Mouse (Mus musculus) heart, adult 18-20 months (tissue): ENCODE measurements around the gene Nans. TPM values are rescaled to one million over a fixed set of nuclear protein-coding genes. Genes with fewer than 3 reads are reported as not detected.

ENCODE experiments used
- DNase-seq, 2 experiments: peaks; one replicate each; pipeline ENCODE4 v3.0.0; 2021 to 2022; ENCODE audit warnings: mixed read lengths in 1 of 2
- total RNA-seq, 2 experiments: library from RNA; stranded (reverse); gene quantifications; 2 replicates each; pipeline ENCODE4 v1.2.3; 2021

Gene Nans
- total RNA-seq, 2 experiments from 2014 or later = 14.9 to 19.2 TPM

DNA sequence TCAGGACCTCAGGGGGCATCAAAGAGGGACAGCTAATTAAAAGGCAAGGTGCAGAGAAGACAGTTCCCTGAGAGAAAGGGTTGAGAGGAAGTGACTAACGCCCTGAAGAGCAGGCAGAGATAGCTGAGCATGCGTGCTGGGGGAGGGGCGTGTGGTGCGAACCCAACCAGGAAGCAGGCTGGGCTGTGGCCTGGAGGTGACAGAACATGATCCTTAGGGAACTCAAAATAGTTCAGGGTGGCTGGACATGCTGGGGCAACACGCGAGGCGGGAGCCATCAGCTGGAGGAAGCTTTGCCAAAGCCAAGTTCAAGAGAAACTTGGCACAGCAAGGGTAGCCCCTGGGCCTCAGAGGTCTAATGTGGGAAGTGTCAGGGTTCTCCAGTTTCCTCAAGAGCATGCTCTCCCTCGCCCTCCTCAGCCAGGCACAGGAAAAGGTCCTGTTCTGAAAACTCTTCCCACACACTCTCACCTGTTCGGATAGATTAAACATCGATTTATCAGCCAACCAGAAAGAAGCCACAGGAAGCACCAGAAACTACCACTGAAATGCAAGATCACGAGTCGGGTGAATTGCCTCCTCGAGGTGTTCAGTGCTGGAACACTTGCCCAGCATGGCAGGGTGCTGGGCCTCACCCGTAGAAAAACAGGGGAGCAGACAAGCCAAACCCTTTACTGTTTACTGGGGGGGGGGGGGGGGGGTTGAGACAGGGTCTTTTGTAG is 3.2 kb upstream of the Nans start:
- DNase-seq = peak; percentile 84 to 92

DNA sequence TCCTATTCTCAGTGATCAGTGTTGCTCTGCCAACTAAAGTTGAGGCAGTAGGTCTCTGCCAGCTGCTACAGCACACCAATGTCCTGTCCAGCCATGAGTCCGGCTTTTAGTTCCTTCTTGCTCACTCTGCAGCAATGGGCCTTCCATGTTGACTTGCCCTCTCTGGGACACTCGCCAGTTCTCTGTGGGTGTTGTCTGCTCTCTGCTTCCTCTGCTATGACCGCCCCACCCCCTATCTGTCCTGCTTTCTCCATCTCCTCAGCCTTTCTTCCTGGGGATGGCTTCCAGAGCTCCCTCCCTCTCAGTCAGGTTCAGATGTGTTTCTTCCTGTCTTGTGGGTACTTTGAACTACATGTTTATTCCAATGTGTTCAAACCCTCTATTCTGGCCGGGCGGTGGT is 1.7 kb upstream of the Nans start:
- DNase-seq = peak; percentile 85 to 94

DNA sequence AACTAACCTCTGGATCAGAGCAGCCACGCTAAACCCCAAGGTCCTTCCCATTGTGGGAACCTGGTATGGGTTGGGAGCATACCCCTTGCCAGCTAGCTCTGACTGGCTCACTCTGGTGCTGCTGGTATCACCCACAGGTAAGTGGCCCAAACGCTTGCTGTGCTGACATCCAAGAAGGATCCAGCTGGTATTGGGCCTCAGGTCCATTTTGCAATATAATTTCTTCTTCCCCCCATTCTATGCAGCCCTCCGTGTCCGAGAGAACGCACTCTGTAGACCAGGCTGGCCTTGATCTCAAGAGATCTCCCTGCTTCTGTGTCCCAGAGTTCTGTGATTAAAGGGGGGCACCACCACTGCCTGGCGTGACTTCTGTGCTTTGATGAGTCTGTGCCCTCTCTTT is 4.0 kb downstream of the Nans start:
- no peak for DNase-seq

DNA sequence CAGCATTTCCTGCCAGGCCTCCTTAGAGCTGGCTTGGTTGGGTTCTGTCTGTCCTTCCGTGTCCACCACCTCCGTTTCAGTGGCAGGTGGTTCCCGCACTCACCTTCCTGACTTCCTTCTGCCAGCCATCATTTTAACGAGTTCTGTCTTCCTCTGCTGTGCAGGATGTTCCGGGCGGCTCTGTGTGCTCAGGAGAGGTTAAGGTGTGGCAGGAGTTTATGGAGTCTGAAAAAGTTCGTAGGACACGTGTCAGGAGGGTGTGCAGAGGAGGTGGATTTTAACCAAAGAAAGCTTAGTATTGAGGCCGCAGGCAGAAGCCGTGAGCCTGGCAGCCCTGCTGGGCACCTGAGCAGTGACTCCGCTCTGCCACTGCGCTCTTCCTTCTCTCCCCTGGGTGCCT is 6.5 kb downstream of the Nans start:
- no peak for DNase-seq

- peak; percentile 74 to 91 for DNase-seq
Measured at GRCm38 (mm10) chr4:46497286-46497892, 8.3 kb downstream of the Nans start.

DNA sequence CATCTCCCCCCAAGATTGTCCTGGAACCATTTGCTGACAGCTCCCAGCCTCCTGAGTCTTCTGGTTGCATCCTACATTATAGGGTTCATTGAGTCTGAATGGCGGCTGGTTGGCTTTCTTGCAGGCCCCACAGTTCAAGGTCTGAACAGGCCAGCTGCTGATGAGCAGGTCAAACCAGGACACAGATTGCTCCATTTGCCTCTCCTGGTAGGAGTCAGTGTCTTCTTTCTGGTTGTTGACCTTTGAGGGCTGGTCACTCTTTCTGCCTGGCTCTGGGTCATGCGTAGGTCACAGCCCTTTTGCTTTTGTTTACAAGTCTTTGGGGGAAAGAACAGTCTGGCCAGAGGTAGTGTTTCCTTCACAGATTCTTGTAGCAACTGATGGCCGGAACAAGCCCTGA is 9.5 kb downstream of the Nans start:
- no peak for DNase-seq

DNA sequence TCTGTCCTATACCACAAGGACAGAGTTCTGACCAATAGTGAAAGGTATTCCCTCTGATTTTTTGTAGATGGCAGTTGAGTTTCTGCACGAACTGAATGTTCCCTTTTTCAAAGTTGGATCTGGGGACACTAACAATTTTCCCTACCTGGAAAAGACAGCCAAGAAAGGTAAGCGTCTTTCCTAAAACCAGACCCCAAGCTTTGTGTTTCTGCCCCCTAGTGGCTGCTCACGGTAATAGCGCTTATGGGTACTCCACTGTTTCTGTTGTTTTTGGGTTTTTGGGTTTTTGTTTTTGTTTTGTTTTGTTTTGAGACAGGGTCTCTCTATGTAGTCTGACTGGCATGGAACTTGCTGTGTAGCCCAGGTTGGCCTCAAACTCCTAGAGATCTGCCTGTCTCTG is 9.9 kb downstream of the Nans start:
- DNase-seq = peak in 1 of 2 experiments; percentile 70

- DNase-seq = no peak
Measured at GRCm38 (mm10) chr4:46502606-46503502, 13.8 kb downstream of the Nans start.

DNA sequence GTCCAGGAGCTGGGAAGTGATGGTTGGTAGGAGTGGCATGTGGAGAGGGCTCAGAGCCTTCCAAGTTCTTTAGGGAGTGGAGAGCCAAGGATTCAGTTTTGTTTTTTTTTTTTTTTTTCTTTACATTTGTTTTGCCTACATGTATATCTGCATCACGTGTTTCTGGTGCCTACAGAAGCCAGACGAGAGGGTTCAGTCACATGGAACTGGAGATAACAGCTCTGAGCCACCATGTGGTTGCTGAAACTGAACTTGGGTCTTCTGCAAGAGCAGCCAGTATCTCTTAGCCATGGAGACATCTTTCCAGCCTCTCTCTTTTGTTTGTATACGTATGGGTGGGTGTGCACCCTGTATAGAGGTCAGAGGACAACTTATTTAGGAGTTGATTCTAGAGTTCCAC is 14.8 kb downstream of the Nans start:
- no peak for DNase-seq

DNA sequence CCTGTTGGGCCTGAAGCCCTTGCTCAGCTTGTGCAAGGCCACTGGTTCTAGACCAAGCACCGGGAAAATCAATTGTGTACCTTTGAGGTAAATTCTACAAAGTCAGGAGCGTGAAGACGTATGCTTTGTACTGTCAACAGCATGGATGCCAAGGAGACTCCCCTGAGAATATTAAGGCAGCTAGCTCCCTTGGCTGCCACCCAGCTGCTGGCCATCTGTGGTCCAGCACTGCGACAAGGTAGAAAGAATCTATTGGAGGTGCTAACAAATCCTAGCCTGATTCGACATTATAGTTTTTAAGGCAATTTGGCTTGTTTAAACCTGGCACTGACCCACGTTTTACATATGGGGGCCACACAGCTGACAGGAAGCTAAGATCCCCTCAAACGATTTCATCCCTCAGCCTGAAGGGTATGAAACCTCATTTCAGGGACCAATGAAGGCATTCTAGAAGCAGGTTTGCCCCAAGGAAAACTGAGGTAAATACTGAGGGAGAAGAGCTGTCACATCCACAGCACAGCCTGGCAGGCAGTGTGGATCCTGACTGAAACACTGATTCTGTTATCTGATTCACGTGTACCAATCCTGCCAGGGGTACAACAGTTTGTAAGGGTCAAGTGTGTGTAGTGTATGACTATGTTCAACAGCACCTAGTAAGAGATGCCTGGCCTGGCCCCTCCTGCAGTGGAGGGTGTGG is 16.5 kb downstream of the Nans start:
- DNase-seq = no peak

DNA sequence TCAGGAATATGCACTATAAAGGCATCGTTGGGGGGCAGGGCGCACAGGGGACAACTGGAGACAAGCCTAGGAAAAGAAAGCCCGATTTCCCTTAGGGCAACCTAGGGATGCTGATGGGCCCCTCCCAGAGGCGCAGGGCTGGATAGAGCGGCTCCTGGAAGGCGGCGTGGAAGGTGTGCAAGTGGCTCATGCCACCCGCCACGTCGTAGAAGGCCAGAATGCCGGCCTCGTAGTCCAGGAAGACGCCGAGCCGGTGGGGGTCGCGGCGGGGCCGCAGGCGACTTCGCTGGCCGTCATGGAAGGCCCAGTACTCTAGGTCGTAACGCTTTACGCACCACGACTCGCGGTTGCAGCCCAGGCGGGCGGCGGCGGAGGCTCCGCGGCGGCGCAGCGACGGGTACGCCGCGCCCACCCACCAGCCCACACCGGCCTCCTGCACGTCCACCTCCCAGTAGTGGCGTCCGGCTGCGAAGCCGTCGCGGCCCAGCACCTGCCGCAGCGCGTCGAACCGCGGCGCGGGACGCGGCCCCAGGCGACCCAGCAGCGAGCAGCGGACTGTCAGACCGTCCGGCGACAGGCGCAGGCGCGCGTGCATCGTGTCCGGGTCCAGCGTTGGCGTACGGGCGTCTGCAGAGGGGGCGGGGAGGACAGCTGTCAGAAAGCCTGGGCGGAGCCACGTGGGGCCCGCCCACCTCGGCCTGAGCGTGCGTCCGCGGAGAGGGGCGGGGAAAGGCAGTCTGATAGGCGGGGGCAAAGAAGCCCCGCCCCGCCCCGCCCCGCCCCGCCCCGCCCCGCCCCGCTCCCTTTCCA is 18.0 kb downstream of the Nans start:
- peak; percentile 96 to 97 for DNase-seq

- DNase-seq = peak; percentile 80 to 91
Measured at GRCm38 (mm10) chr4:46507736-46508460, 18.9 kb downstream of the Nans start.

GRCm38 (mm10) chr4:46520491-46520890 is 31.4 kb downstream of the Nans start:
- no peak for DNase-seq

DNA sequence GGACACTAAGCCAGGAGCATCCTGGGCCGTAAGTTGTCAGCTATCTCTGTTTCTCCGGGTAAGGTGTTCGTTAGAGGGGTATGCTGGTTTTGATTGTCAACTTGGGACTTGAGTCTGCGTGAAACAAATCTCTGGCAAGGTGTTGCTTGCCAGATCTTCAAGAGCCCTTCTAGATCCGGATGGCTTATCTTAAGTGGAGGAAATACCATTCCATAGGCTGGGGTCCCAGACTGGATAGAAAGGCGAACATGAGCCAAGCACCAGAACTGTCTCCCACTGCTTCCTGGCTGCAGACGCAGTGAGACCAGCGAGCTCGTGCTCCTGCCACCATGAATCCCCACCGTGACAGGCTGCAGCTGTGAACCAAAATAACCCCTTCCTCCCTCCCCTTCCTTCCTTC is 32.4 kb downstream of the Nans start:
- no peak for DNase-seq

DNA sequence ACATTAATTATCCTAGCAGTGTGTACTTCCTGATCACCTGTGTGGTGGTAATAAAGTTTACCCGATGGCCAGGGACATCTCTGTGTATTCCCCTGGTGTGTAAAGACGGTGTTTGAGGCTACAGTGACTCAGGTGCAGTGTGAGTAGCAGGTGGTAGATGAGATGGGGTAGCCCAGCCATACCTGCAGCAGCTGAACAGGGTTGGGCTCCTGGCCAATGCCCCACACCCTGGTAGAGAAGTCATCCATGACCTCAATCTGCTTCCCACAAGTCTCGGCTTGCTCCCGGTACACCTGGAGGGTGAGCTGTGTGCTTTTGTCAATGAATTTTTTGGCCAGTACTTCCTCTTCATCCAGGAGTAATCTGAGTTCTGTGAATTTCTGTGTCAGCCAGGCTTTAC is 34.3 kb downstream of the Nans start:
- DNase-seq = no peak

DNA sequence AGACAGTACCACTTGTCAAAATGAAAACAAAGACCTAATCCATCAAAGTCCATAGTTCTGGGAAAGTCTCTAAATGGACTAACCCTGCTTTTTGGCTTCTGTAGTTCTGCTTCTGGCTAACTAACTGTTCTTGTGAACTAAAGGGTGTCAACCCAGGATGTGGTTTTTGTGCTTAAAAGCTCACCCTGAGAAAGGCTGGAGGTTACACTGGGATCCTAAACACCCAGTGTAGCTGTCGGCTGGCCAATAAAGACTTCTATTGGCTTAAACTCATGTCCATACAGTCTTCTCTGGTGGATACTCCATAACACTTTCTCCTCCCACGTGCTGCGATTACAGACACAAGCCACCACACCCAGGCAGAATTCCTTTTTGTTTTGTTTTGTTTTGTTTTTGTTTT is 37.2 kb downstream of the Nans start:
- no peak for DNase-seq

DNA sequence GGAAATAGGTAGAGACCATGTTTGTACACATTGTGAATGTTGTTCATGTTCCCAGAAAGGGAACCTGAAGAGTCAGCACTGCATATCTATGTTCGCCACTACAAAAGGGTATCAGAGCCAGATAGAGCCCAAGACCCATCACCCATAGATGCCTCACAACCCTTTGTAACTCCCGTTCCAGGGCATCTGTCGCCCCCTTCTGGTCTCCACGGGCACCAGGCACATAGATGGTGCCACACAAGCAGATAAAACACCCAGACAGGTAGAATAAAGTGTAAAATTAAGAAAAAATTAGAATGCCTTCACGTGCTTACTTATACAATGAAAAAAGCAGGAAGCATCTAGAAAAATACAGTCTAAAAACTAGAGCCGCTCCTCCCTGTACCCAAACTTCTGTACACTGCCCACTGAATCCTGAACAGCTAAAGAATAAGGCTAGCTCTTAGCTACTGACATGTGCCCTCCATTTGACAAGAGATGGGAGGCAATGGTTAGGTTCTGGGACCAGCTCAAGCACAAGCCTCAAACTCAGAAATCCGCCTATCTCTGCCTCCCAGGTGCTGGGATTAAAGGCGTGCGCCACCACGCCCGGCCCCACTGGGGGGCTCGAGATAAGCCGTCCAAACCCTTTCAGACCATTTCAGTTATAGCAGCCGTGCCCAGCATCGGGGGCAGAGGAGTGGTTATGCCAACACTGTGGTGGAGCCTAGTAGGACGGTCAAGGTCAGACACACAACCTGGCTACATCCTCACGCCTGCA is 37.9 kb downstream of the Nans start:
- no peak for DNase-seq

DNA sequence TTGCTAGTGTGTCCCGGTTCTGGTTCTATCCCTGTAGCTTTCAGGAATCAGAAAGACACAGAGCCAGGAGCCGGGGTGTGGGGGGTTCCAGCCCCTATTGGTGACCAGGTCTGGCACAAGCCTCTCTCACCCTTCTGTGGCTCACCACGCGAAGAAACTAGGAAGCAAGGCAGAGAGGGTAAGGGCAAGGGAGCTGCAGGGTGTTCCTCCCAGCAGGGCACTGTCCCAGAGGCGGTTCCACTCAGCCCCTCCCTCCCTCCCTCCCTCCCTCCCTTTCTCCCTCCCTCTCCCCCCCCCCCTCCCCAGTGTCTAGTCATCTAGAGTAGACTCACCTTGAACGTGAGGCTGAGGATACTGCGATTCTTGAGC is 38.5 kb downstream of the Nans start:
- DNase-seq = peak in 1 of 2 experiments; percentile 25

DNA sequence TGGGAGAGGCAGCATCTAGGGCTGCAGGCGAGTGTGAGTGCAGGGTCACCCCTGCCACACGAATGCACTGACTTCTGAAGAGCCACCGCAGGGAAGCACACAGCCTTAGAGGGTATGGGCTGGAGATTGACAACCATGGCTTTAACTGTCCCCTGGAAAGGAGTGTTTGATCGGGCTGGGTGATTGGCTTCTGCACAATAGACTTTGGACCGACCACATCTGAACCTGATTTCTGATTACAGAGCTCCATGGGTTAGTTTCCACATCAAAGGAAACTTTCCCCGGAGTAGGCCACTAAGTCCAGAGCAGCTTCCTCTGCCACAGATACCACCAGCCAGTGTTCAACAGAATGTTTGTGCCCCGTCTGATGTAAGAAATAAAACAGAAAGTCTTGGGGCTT is 40.7 kb downstream of the Nans start:
- no peak for DNase-seq

DNA sequence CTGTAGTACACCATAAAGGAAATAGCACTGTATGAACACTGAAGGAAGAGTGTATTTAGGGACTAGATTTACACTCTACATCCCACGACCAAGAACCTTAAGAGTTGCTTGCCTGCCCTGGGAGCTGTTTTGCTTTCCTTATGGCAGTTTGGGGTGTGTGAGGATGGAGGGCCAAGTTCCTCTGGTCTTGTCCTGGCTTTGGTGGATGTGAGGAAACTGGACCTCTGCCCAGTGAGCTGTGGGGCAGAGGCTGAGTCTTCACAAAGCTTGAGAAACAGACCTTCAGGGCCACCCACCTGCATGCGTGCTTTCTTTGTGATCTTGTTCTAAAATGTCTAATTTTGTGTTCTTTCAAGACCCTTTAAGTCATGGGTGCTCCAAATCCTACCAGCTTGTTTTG is 43.5 kb downstream of the Nans start:
- DNase-seq = no peak
